Comparison of ENCODE assay signal across 15 mouse cellular contexts in genomic region chr4:136028689-136029088, GRCm38 (mm10). TPM values are rescaled to one million over a fixed set of nuclear protein-coding genes. Genes with fewer than 3 reads are reported as not detected.
DNase-seq lines count a peak whose midpoint lies in the region; ATAC-seq lines count a peak whose summit lies in the region.
"Had no signal": no experiment of that assay in that cellular context is flagged by ENCODE, and none has a peak within 500 bp of the region (broad histone marks: within the 10 kb centered on the region; RNA-seq: fewer than 3 reads in every experiment).

No protein-coding gene starts in this region.

- H3K9ac ChIP-seq in heart, embryonic 15.5 days, result no peak overlapping the region
- H3K9ac ChIP-seq in liver, embryonic 15.5 days, result peak overlapping the region; percentile 11; the same call in 1 of the 2 replicates
- no peak overlapping the region for H3K9ac ChIP-seq in forebrain, embryonic 14.5 days (ENCODE audit: low read length)
- H3K9ac ChIP-seq: lung, embryonic 14.5 days had no signal

- H3K4me3 ChIP-seq in heart, embryonic 15.5 days, result no peak overlapping the region
- peak overlapping the region; percentile 17 for H3K4me3 ChIP-seq in liver, embryonic 15.5 days (replicated peaks)
- H3K4me3 ChIP-seq in forebrain, embryonic 14.5 days (ENCODE audit: low read depth, low read length), result no peak overlapping the region
- H3K4me3 ChIP-seq: heart, embryonic 10.5 days; hindbrain, embryonic 10.5 days had no signal

- no peak overlapping the region for H3K4me2 ChIP-seq in heart, embryonic 15.5 days
- peak overlapping the region; percentile 52 for H3K4me2 ChIP-seq in liver, embryonic 15.5 days
- no peak overlapping the region for H3K4me2 ChIP-seq in forebrain, embryonic 14.5 days (ENCODE audit: low read length)
- H3K4me2 ChIP-seq: lung, embryonic 14.5 days had no signal

- DNase-seq in heart, postnatal 25 days (ENCODE audit: low spot score), result no peak
- DNase-seq in CD4-positive helper T cell, adult 2 months (ENCODE audit: low read depth, low spot score), result peak; percentile 62
- DNase-seq in brain, adult 2 months (ENCODE audit: low read depth, low spot score), result peak; percentile 27
- no peak for DNase-seq in forebrain, embryonic 14.5 days (ENCODE audit: low spot score)
- DNase-seq in left cerebral cortex, adult 8-10 months (ENCODE audit: low spot score in 2 of 2), result no peak
- DNase-seq in left cerebral cortex, adult 11 months (ENCODE audit: low spot score), result no peak
- DNase-seq: adrenal gland, postnatal 25 days; cerebellum, adult 2 months; kidney, adult 11 months; lung, embryonic 14.5 days; right cerebral cortex, postnatal 4 days had no signal

- intact Hi-C loops in heart, postnatal 25 days (cut with DNase I), result no loop called here

- no peaks in the 10 kb centered on the region for H3K36me3 ChIP-seq in heart, embryonic 15.5 days
- H3K36me3 ChIP-seq in liver, embryonic 15.5 days (replicated peaks), result no peaks in the 10 kb centered on the region
- no peaks in the 10 kb centered on the region for H3K36me3 ChIP-seq in forebrain, embryonic 14.5 days (ENCODE audit: control insufficient read depth, insufficient read depth, low read length)
- H3K36me3 ChIP-seq: heart, embryonic 10.5 days; hindbrain, embryonic 10.5 days had no signal

- no peak for ATAC-seq in heart, embryonic 15.5 days (replicated peaks; ENCODE audit: insufficient number of reproducible peaks, insufficient read depth, low FRiP score, low read depth)
- ATAC-seq in liver, embryonic 15.5 days (ENCODE audit: insufficient read depth), result no peak
- ATAC-seq in forebrain, embryonic 14.5 days, result no peak

- peaks cover 10% of the 10 kb centered on the region for H3K4me1 ChIP-seq in heart, embryonic 15.5 days (replicated peaks)
- peaks cover 51% of the 10 kb centered on the region for H3K4me1 ChIP-seq in liver, embryonic 15.5 days (replicated peaks)
- H3K4me1 ChIP-seq in forebrain, embryonic 14.5 days (ENCODE audit: control insufficient read depth, insufficient read depth, low read length), result peaks cover 3% of the 10 kb centered on the region; the same call in 1 of the 2 replicates

- WGBS in heart, embryonic 15.5 days, result 71% methylated on average over 5 of the region's 5 CpGs
- 36% methylated on average over 5 of the region's 5 CpGs for WGBS in liver, embryonic 15.5 days (ENCODE audit: insufficient replicate concordance)
- WGBS in forebrain, embryonic 14.5 days, result 88% methylated on average over 5 of the region's 5 CpGs

- H3K27ac ChIP-seq in heart, embryonic 15.5 days, result peak overlapping the region; percentile 44; the same call in 1 of the 2 replicates
- H3K27ac ChIP-seq in liver, embryonic 15.5 days (replicated peaks), result peak overlapping the region; percentile 56
- no peak overlapping the region for H3K27ac ChIP-seq in forebrain, embryonic 14.5 days (ENCODE audit: low read depth, low read length)
- H3K27ac ChIP-seq: heart, embryonic 10.5 days had no signal

- no peaks in the 10 kb centered on the region for H3K27me3 ChIP-seq in heart, embryonic 15.5 days
- no peaks in the 10 kb centered on the region for H3K27me3 ChIP-seq in liver, embryonic 15.5 days
- no peaks in the 10 kb centered on the region for H3K27me3 ChIP-seq in forebrain, embryonic 14.5 days (replicated peaks; ENCODE audit: control insufficient read depth, insufficient read depth, low read length)

- H3K9me3 ChIP-seq in heart, embryonic 15.5 days (replicated peaks), result no peaks in the 10 kb centered on the region
- H3K9me3 ChIP-seq in liver, embryonic 15.5 days (replicated peaks), result no peaks in the 10 kb centered on the region
- no peaks in the 10 kb centered on the region for H3K9me3 ChIP-seq in forebrain, embryonic 14.5 days (replicated peaks; ENCODE audit: control insufficient read depth, low read length)
- H3K9me3 ChIP-seq: heart, embryonic 10.5 days; hindbrain, embryonic 10.5 days had no signal

RNA-seq across cellular contexts. Expression of gene Eloa, which starts 7.1 kb away (rescaled TPM):
- polyA plus RNA-seq in heart, embryonic 15.5 days (2015; fragmentation: Nextera tagmentation; extraction: Ambion mirVana), result 27.3 and 31.4 TPM in 2 replicates
- total RNA-seq in heart, postnatal 25 days (2021), result 10 to 100 TPM; 32.8 to 34.4 TPM
- polyA plus RNA-seq in liver, embryonic 15.5 days (2015; fragmentation: Nextera tagmentation; extraction: Ambion mirVana), result 27.0 and 29.6 TPM in 2 replicates
- 33.7 and 38.1 TPM in 2 replicates for polyA plus RNA-seq in forebrain, embryonic 14.5 days (2014; fragmentation: Nextera tagmentation; extraction: Ambion mirVana)
- total RNA-seq in left cerebral cortex, adult 8-10 months (2022), result 10 to 100 TPM; 28.3 to 29.0 (median 28.6) TPM

RNA-seq across cellular contexts. Expression of gene Rpl11, which starts 24.5 kb away (rescaled TPM):
- polyA plus RNA-seq in heart, embryonic 15.5 days (2015; fragmentation: Nextera tagmentation; extraction: Ambion mirVana), result 236 and 245 TPM in 2 replicates
- 100 to 1,000 TPM; 230 to 252 TPM for total RNA-seq in heart, postnatal 25 days (2021)
- 212 and 240 TPM in 2 replicates for polyA plus RNA-seq in liver, embryonic 15.5 days (2015; fragmentation: Nextera tagmentation; extraction: Ambion mirVana)
- 331 and 459 TPM in 2 replicates for polyA plus RNA-seq in forebrain, embryonic 14.5 days (2014; fragmentation: Nextera tagmentation; extraction: Ambion mirVana)
- total RNA-seq in left cerebral cortex, adult 8-10 months (2022), result 100 to 1,000 TPM; 194 to 341 (median 271) TPM

RNA-seq across cellular contexts. Expression of gene Pithd1, which starts 41.6 kb away (rescaled TPM):
- polyA plus RNA-seq in heart, embryonic 15.5 days (2015; fragmentation: Nextera tagmentation; extraction: Ambion mirVana), result 34.0 and 57.7 TPM in 2 replicates
- 10 to 100 TPM; 16.0 to 18.0 TPM for total RNA-seq in heart, postnatal 25 days (2021)
- 73.9 and 81.7 TPM in 2 replicates for polyA plus RNA-seq in liver, embryonic 15.5 days (2015; fragmentation: Nextera tagmentation; extraction: Ambion mirVana)
- polyA plus RNA-seq in forebrain, embryonic 14.5 days (2014; fragmentation: Nextera tagmentation; extraction: Ambion mirVana), result 56.1 and 58.0 TPM in 2 replicates
- 10 to 100 TPM; 82.0 to 99.8 (median 91.3) TPM for total RNA-seq in left cerebral cortex, adult 8-10 months (2022)

RNA-seq across cellular contexts. Expression of gene Lypla2, which starts 56.3 kb away (rescaled TPM):
- 59.6 and 79.0 TPM in 2 replicates for polyA plus RNA-seq in heart, embryonic 15.5 days (2015; fragmentation: Nextera tagmentation; extraction: Ambion mirVana)
- total RNA-seq in heart, postnatal 25 days (2021), result 10 to 100 TPM; 34.6 to 37.6 TPM
- polyA plus RNA-seq in liver, embryonic 15.5 days (2015; fragmentation: Nextera tagmentation; extraction: Ambion mirVana), result 40.4 and 49.5 TPM in 2 replicates
- polyA plus RNA-seq in forebrain, embryonic 14.5 days (2014; fragmentation: Nextera tagmentation; extraction: Ambion mirVana), result 163 and 168 TPM in 2 replicates
- total RNA-seq in left cerebral cortex, adult 8-10 months (2022), result 10 to 100 TPM; 77.5 to 92.7 (median 82.3) TPM

Comparison
In these comparisons a context has a peak if more than half of its experiments do, and no peak if none do; other contexts are left out.
1. DNase-seq: peak in CD4-positive helper T cell, adult 2 months (single experiment) and brain, adult 2 months (single experiment); none in heart, postnatal 25 days (single experiment), forebrain, embryonic 14.5 days (single experiment), left cerebral cortex, adult 8-10 months (0 of 2) and left cerebral cortex, adult 11 months (single experiment).